Mouse (Mus musculus) liver, postnatal 0 days (tissue): ENCODE measurements at regions not wholly inside any gene's neighbourhood (a gene's known extent, or its start where the extent isn't known, plus 50 kb on each side); places are given as distances from the start of the nearest gene placed in this dataset.

Experiments used
- ATAC-seq: fragments of 200-750 bp; cut with Nextera tagmentation; 2 replicates; pipeline ENCODE4 v1.8.0; 2017; ENCODE audit warnings: mild to moderate bottlenecking, moderate library complexity
- DNase-seq: peaks from one replicate; pipeline ENCODE4 v3.0.0-alpha.2; 2016
- H3K27ac ChIP-seq: fragments of 300-500 bp; sonication (generic); 2 replicates; pipeline ENCODE4 v1.5.1; 2014; ENCODE audit warnings: antibody characterized with exemption, moderate library complexity, mild to moderate bottlenecking, low read depth
- H3K27me3 ChIP-seq: fragments of 300-500 bp; sonication (generic); 2 replicates; pipeline ENCODE4 v1.6.1; 2014; ENCODE audit warnings: low read length, control low read depth, mixed read lengths; ENCODE audit not compliant: insufficient read depth
- H3K36me3 ChIP-seq: fragments of 300-500 bp; sonication (generic); replicated peaks from 2 replicates; pipeline ENCODE4 v1.6.1; 2014; ENCODE audit warnings: mild to moderate bottlenecking, control low read depth, low read length, moderate library complexity, mixed read lengths; ENCODE audit not compliant: insufficient read depth
- H3K4me1 ChIP-seq: fragments of 300-500 bp; sonication (generic); 2 replicates; pipeline ENCODE4 v1.6.1; 2014; ENCODE audit warnings: antibody characterized with exemption, mild to moderate bottlenecking, control low read depth; ENCODE audit not compliant: insufficient read depth
- H3K4me2 ChIP-seq: fragments of 300-500 bp; sonication (generic); 2 replicates; pipeline ENCODE4 v1.6.1; 2014; ENCODE audit warnings: low read depth, mild to moderate bottlenecking, low read length, moderate library complexity, mixed read lengths
- H3K4me3 ChIP-seq: fragments of 300-500 bp; sonication (generic); 2 replicates; pipeline ENCODE4 v1.5.1; 2014; ENCODE audit warnings: low read depth, low read length
- H3K9ac ChIP-seq: fragments of 300-500 bp; sonication (generic); replicated peaks from 2 replicates; pipeline ENCODE4 v1.6.1; 2014; ENCODE audit warnings: mild to moderate bottlenecking, moderate library complexity
- H3K9me3 ChIP-seq: fragments of 300-500 bp; sonication (generic); 2 replicates; pipeline ENCODE4 v1.6.1; 2016; ENCODE audit warnings: mild to moderate bottlenecking, control low read depth, low read length, mixed read lengths
- CTCF ChIP-seq: sonication (generic); IDR thresholded peaks from 2 replicates; pipeline ENCODE4 v1.5.1; 2016; ENCODE audit warnings: antibody characterized with exemption, low read depth
- EP300 ChIP-seq: IDR thresholded peaks from 2 replicates; pipeline ENCODE4 v1.6.1; 2016; ENCODE audit warnings: antibody characterized with exemption, low read depth, mild to moderate bottlenecking
- WGBS: fragments of 180-500 bp; shearing (Covaris S2); extraction: QIAGEN DNeasy Blood & Tissue Kit; methylation state at CpG from one replicate; pipeline ENCODE4 v1.1.7; 2014; ENCODE audit not compliant: insufficient replicate concordance; 5-methylcytosine and 5-hydroxymethylcytosine counted together

- no peak for DNase-seq
- no peak overlapping the region for H3K4me2 ChIP-seq
- H3K9ac ChIP-seq = no peak overlapping the region
- ATAC-seq = no peak
- no peak for TF ChIP-seq EP300
- TF ChIP-seq CTCF = no peak
- no peaks in the 10 kb centered on the region for H3K4me1 ChIP-seq
- no peaks in the 10 kb centered on the region for H3K27me3 ChIP-seq
- H3K9me3 ChIP-seq = no peaks in the 10 kb centered on the region
- no peaks in the 10 kb centered on the region for H3K36me3 ChIP-seq
- WGBS = 79% methylated on average over 6 of the region's 6 CpGs
- no peak overlapping the region for H3K4me3 ChIP-seq
- H3K27ac ChIP-seq = no peak overlapping the region
These were observed 377.4 kb upstream of the Satb1 start for GRCm38 (mm10) chr17:52210483-52210882.

- H3K4me3 ChIP-seq = no peak overlapping the region
- H3K9ac ChIP-seq = no peak overlapping the region
- ATAC-seq (no peak), DNase-seq (no peak)
- H3K27me3 ChIP-seq = no peaks in the 10 kb centered on the region
- H3K4me1 ChIP-seq = no peaks in the 10 kb centered on the region
- no peaks in the 10 kb centered on the region for H3K9me3 ChIP-seq
- H3K27ac ChIP-seq = no peak overlapping the region
- TF ChIP-seq EP300 = no peak
- TF ChIP-seq CTCF = no peak
- 80% methylated on average over 4 of the region's 4 CpGs for WGBS
- no peaks in the 10 kb centered on the region for H3K36me3 ChIP-seq
- H3K4me2 ChIP-seq = no peak overlapping the region
These were observed 364.6 kb upstream of the Satb1 start for GRCm38 (mm10) chr17:52197731-52198130.

DNA sequence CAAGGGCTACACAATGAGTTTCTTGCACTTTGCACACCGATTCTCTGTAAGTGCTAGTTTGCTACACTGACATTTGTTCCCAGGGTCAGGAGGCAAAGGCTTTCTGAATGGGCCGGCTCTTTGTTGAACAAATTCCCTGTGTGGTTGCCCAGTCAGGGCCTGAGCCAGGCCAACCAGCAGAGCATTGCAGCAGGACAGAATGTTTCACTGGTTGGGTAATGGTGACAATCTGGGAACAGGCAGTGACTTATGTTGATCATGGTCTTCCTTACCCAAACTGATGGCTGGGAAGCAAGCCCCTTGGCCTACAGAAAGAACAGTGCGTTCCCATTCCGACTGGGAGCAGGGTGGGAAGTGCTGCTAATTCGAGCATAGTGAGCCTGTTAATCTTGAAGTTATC lies 363.7 kb upstream of the Satb1 start:
- Histone ChIP-seq H3K4me2 (no peak overlapping the region), H3K4me1 (no peaks in the 10 kb centered on the region), H3K9ac (no peak overlapping the region), H3K27me3 (no peaks in the 10 kb centered on the region), H3K36me3 (no peaks in the 10 kb centered on the region), H3K4me3 (no peak overlapping the region), H3K27ac (no peak overlapping the region), H3K9me3 (no peaks in the 10 kb centered on the region)
- TF ChIP-seq CTCF (no peak), EP300 (no peak)
- ATAC-seq (no peak), DNase-seq (no peak)
- whole genome bisulfite sequencing = 73% methylated on average over 5 of the region's 5 CpGs

GRCm38 (mm10) chr17:52195804-52196203 lies 362.7 kb upstream of the Satb1 start:
- H3K4me2 ChIP-seq = no peak overlapping the region
- 84% methylated on average over 5 of the region's 5 CpGs for WGBS
- DNase-seq (no peak), ATAC-seq (no peak)
- H3K27ac ChIP-seq = no peak overlapping the region
- H3K9me3 ChIP-seq = no peaks in the 10 kb centered on the region
- no peak overlapping the region for H3K9ac ChIP-seq
- H3K4me1 ChIP-seq = no peaks in the 10 kb centered on the region
- TF ChIP-seq EP300 = no peak
- no peak for TF ChIP-seq CTCF
- no peaks in the 10 kb centered on the region for H3K27me3 ChIP-seq
- H3K4me3 ChIP-seq = no peak overlapping the region
- H3K36me3 ChIP-seq = no peaks in the 10 kb centered on the region

DNA sequence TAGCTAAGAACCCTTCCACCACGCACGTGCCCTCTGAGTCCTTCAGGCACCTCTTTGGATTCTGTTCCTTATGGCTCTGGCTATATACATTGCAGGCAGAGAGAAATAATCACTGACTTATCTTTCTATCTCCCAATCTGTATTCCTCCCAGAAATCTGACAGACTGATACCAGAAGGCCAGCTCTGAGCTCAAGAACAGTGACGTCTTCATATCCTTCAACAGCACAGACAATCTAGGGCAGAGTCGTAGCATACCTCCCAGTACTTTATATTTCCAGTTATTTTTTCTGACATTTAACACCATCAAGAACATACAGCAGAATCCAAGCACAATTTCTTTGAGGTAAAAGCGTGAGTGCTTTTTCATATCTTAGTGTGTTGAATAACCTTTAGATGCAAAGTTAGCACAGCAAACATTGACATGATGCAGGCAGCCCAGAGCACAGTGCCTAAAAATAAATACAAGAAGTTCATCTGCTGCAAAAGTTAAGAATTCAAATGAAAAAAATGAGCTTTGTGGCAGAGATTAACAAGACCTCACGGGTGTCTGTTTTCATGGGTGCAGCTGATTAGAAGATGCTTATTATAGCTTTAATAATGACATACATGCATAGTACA lies 358.1 kb upstream of the Satb1 start:
- no peak for ATAC-seq
- TF ChIP-seq CTCF (no peak), EP300 (no peak)
- WGBS = 75% methylated on average over 6 of the region's 6 CpGs
- Histone ChIP-seq H3K27me3 (no peaks in the 10 kb centered on the region), H3K27ac (no peak overlapping the region), H3K4me2 (no peak overlapping the region), H3K9ac (no peak overlapping the region), H3K4me1 (no peaks in the 10 kb centered on the region), H3K4me3 (no peak overlapping the region), H3K36me3 (no peaks in the 10 kb centered on the region), H3K9me3 (no peaks in the 10 kb centered on the region)
- DNase-seq = no peak

DNA sequence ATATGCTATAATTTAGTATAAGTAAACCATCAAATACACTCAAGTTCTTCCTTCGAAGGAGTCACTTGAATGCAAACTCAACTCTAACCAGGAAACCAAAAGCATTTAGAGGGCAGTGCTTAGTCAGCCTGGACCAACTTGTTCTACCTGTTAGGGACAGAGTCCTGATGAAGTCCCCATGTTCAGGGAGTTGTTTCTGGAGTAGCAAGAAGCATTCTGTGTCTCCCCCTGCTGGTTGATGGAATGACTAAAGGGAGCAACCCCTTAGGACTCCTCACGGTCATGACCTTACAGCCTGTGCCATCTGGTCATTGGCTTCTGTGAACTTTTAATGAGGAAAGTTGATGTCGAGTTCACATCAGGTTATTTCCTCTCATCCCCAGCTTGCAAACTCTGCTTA lies 349.6 kb upstream of the Satb1 start:
- H3K36me3 ChIP-seq = no peaks in the 10 kb centered on the region
- H3K9me3 ChIP-seq = no peaks in the 10 kb centered on the region
- H3K4me1 ChIP-seq = no peaks in the 10 kb centered on the region
- TF ChIP-seq CTCF (peak; percentile 67), EP300 (no peak)
- ATAC-seq (no peak), DNase-seq (peak; percentile 30)
- no peak overlapping the region for H3K4me3 ChIP-seq
- no peaks in the 10 kb centered on the region for H3K27me3 ChIP-seq
- H3K27ac ChIP-seq = no peak overlapping the region
- no peak overlapping the region for H3K9ac ChIP-seq
- H3K4me2 ChIP-seq = no peak overlapping the region
- WGBS = 23% methylated on average over 3 of the region's 3 CpGs

- Histone ChIP-seq H3K27me3 (no peaks in the 10 kb centered on the region), H3K27ac (no peak overlapping the region), H3K4me1 (no peaks in the 10 kb centered on the region), H3K36me3 (no peaks in the 10 kb centered on the region), H3K9me3 (no peaks in the 10 kb centered on the region), H3K4me2 (no peak overlapping the region), H3K9ac (no peak overlapping the region), H3K4me3 (no peak overlapping the region)
- TF ChIP-seq CTCF (no peak), EP300 (no peak)
- WGBS = 81% methylated on average over 2 of the region's 2 CpGs
- no peak for ATAC-seq
- no peak for DNase-seq
These were observed 344.9 kb upstream of the Satb1 start for GRCm38 (mm10) chr17:52177996-52178395.
